Mouse (Mus musculus) G1E (cell line): Measurements from ENCODE around the gene Tex10.

Source experiments
- CTCF ChIP-seq: IDR thresholded peaks from 2 replicates; pipeline ENCODE4 v1.5.1; 2012; ENCODE audit warnings: low read depth, low read length, inconsistent platforms, mixed read lengths
- GATA1 ChIP-seq: IDR thresholded peaks from 2 replicates; pipeline ENCODE4 v1.6.1; 2012; ENCODE audit warnings: borderline replicate concordance, low read length, inconsistent platforms, mixed read lengths
- GATA2 ChIP-seq: IDR thresholded peaks from 2 replicates; pipeline ENCODE4 v1.6.1; 2012; ENCODE audit warnings: low read depth, low read length, inconsistent platforms, borderline replicate concordance
- TAL1 ChIP-seq: conservative IDR thresholded peaks from 2 replicates; pipeline ENCODE4 v1.6.1; 2012; ENCODE audit warnings: low read depth, low read length, inconsistent platforms, mixed read lengths

DNA sequence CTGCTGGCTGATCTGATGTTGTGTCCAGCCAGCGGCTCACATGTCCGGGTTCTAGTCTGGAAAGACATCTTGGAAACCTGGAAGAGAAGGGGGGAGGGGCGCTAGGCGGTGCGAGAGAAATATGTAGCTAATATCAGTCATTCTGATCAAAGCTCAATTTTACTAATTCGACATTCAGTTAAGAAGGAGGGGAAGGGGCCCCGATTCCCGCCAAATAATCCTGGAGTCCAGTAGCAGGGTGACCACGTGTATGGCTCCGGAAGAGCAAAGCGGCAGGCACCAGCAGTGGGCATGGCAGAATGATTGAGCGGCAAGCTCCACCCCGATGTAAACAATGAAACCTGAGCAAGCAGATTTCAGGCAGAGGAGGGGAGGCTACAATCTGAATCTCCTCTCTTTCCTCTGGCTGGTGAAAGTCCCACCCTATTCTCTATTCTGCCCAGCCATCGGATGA lies 18.1 kb upstream of the Tex10 start:
- TF ChIP-seq CTCF (no peak), TAL1 (no peak), GATA1 (no peak), GATA2 (no peak)
